Mouse (Mus musculus) urinary bladder, postnatal 14 days (tissue): ENCODE measurements around the gene Cnih4.
A peak's percentile ranks its signal among the peaks of the same experiment; 100 is the strongest.

Experiments
- DNase-seq: peaks from one replicate; pipeline ENCODE4 v3.0.0; 2021; ENCODE audit warnings: low spot score

Cnih4 gene

GRCm38 (mm10) chr1:181143950-181144836, at the start of gene Cnih4, which contains the start of gene Nvl:
Cnih4 (plus strand) TSS chr1:181144693.
Nvl (minus strand) TSS chr1:181144204.
- DNase-seq: peak; percentile 91

- DNase-seq: no peak
Observed at GRCm38 (mm10) chr1:181117112-181117511, 27.4 kb upstream of the Cnih4 start.

GRCm38 (mm10) chr1:181124145-181124544, 20.3 kb upstream of the Cnih4 start:
- no peak for DNase-seq

GRCm38 (mm10) chr1:181125916-181126315, 18.6 kb upstream of the Cnih4 start:
- no peak for DNase-seq

GRCm38 (mm10) chr1:181126766-181127165, 17.7 kb upstream of the Cnih4 start:
- no peak for DNase-seq

GRCm38 (mm10) chr1:181131915-181132314, 12.6 kb upstream of the Cnih4 start:
- no peak for DNase-seq

GRCm38 (mm10) chr1:181138730-181139129, 5.8 kb upstream of the Cnih4 start:
- DNase-seq: no peak

- no peak for DNase-seq
Observed at GRCm38 (mm10) chr1:181143609-181143949, 914 bp upstream of the Cnih4 start.

- no peak for DNase-seq
Observed at GRCm38 (mm10) chr1:181144966-181145365, 473 bp downstream of the Cnih4 start.

GRCm38 (mm10) chr1:181146187-181146586, 1.7 kb downstream of the Cnih4 start:
- DNase-seq: no peak

- DNase-seq: no peak
Observed at GRCm38 (mm10) chr1:181148540-181148939, 4.0 kb downstream of the Cnih4 start.

GRCm38 (mm10) chr1:181149373-181150017, 5.0 kb downstream of the Cnih4 start:
- DNase-seq: no peak

- DNase-seq: no peak
Observed at GRCm38 (mm10) chr1:181150431-181150826, 5.9 kb downstream of the Cnih4 start.

GRCm38 (mm10) chr1:181150827-181151534, 6.5 kb downstream of the Cnih4 start:
- DNase-seq: peak; percentile 93

GRCm38 (mm10) chr1:181151541-181151940, 7.0 kb downstream of the Cnih4 start:
- no peak for DNase-seq

GRCm38 (mm10) chr1:181167816-181168215, 23.3 kb downstream of the Cnih4 start:
- DNase-seq: no peak

- no peak for DNase-seq
Observed at GRCm38 (mm10) chr1:181168377-181168776, 23.9 kb downstream of the Cnih4 start.

GRCm38 (mm10) chr1:181170210-181170609, 25.7 kb downstream of the Cnih4 start:
- no peak for DNase-seq

- no peak for DNase-seq
Observed at GRCm38 (mm10) chr1:181188925-181189324, 44.4 kb downstream of the Cnih4 start.

- no peak for DNase-seq
Observed at GRCm38 (mm10) chr1:181199446-181199845, 55.0 kb downstream of the Cnih4 start.

- DNase-seq: no peak
Observed at GRCm38 (mm10) chr1:181210147-181210546, 65.7 kb downstream of the Cnih4 start.

GRCm38 (mm10) chr1:181210601-181211402, 66.3 kb downstream of the Cnih4 start:
- peak; percentile 22 for DNase-seq
